Mouse (Mus musculus): Measurements from ENCODE around the gene P2ry14.

DNA sequence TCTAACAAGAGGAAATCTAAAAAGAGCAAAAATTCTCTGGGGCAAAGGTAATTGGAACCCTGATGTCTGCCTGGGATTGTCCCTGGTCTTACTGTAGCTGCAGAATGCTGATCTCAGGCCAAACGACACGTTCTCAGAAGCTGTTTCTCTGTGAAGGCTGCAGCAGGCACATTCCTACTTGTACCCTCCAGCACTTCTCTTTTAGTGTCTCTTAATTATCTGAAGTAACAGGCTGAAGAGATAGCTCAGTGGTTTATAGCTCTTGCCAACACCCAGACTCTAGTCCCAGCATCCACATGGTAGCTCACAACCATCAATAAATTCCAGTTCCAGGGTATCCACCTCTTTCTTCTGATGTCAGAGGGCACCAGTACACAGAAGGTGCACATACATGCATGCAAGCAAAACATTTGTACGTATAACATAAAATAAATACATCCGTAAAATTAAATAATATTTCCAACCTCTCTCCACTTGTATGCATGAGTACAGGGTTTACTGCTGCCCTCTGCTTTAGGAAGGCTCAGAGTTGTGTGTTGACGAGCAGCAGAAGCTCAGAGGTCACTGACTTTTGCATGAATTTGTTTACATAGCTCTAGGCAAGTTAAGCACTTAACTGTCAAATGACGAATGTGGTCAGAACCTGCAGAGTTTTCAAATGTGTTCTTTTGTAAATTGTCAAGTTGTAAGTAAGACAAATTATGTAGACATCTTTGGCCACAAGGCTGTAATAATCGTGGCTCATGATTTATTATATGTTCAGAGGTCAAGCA lies 27.4 kb downstream of the P2ry14 start:
- TF ChIP-seq CTCF (IDR thresholded peaks at IDR 0.05; ENCODE audit: borderline replicate concordance, extremely low read depth, insufficient read depth, insufficient read length) (no peak), POLR2A (IDR thresholded peaks at IDR 0.05; ENCODE audit: borderline replicate concordance, extremely low read depth, insufficient read depth, insufficient read length, poor library complexity, severe bottlenecking) (no peak)

Data from brain, embryonic 14.5 days (tissue).